Comparison of ENCODE assay signal across 8 mouse cellular contexts in the genomic region with DNA sequence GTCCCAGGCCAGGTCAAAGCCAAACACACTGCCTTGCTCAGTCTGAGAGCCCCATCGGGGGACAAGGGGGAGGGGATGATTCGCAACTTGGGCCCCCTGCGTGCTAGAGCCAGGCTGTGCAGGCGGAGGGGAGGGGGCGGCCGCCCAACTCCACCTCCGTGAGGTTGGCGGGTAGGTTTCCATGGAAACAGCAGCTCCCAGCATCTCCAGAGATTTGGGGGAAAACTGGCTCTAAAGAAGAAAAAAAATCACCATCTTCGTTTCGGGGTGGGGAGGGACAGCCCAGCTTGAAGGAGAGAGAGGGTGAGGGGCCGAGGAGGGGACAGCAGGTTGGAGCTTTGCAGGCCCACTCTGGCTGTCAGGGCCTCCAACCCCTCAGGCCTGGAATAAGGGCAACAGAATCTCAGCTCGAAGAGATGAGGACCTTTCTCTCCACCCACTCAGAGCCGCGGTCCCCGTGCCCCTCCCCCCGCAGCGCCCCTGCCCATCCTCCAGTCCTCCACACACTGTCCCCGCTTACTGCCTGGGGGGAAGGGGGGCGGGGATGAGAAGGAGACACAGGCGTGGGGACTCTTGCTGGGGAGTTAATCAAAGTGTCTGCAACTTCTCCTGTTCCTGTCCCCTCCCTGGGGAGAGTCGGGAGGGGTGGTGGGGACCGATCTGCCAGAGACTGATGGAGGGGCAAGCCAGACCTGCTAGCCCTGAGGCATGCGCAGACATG.
DNase-seq lines count a peak whose midpoint lies in the region; ATAC-seq lines count a peak whose summit lies in the region.
"Had no signal": no experiment of that assay in that cellular context is flagged by ENCODE, and none has a peak within 500 bp of the region (broad histone marks: within the 10 kb centered on the region; RNA-seq: fewer than 3 reads in every experiment).

No protein-coding gene starts in this region.

- peak overlapping the region; percentile 40 for H3K4me2 ChIP-seq in liver, embryonic 11.5 days
- peak overlapping the region; percentile 53 for H3K4me2 ChIP-seq in embryonic facial prominence, embryonic 15.5 days (replicated peaks)
- H3K4me2 ChIP-seq in stomach, embryonic 14.5 days (replicated peaks; ENCODE audit: low read depth, low read length): peak overlapping the region; percentile 32
- H3K4me2 ChIP-seq: liver, embryonic 15.5 days had no signal

- no peak for ATAC-seq in liver, embryonic 11.5 days (replicated peaks; ENCODE audit: low FRiP score)
- ATAC-seq in embryonic facial prominence, embryonic 15.5 days (ENCODE audit: insufficient number of reproducible peaks, low FRiP score, low TSS enrichment, low read depth): no peak
- ATAC-seq in stomach, embryonic 14.5 days (ENCODE audit: insufficient number of reproducible peaks, insufficient read depth, low FRiP score, low read depth): no peak; the same call in 1 of the 2 replicates

- H3K27me3 ChIP-seq in liver, embryonic 11.5 days (replicated peaks; ENCODE audit: control insufficient read depth, insufficient read depth, low read length): peaks cover 13% of the 10 kb centered on the region
- H3K27me3 ChIP-seq in embryonic facial prominence, embryonic 15.5 days: no peaks in the 10 kb centered on the region
- H3K27me3 ChIP-seq in limb, embryonic 10.5 days (ENCODE audit: low read depth, poor library complexity, severe bottlenecking): peaks cover 39% of the 10 kb centered on the region
- no peaks in the 10 kb centered on the region for H3K27me3 ChIP-seq in stomach, embryonic 14.5 days (ENCODE audit: control insufficient read depth, insufficient read depth, low read length)

- 24% methylated on average over 22 of the region's 23 CpGs for WGBS in liver, embryonic 11.5 days
- 5% methylated on average over 22 of the region's 23 CpGs for WGBS in embryonic facial prominence, embryonic 15.5 days
- 3% methylated on average over 23 of the region's 23 CpGs for WGBS in limb, embryonic 10.5 days
- WGBS in stomach, embryonic 14.5 days: 2% methylated on average over 23 of the region's 23 CpGs

- DNase-seq in liver, embryonic 11.5 days (ENCODE audit: low spot score): no peak
- DNase-seq in liver: no peak
- peak; percentile 68 for DNase-seq in limb, embryonic 10.5 days (ENCODE audit: low spot score)
- no peak for DNase-seq in cerebellum, adult 9-10 months
- DNase-seq in adipocyte (ENCODE audit: low spot score): no peak

- no peak overlapping the region for H3K9ac ChIP-seq in liver, embryonic 11.5 days (ENCODE audit: low read depth, low read length)
- no peak overlapping the region for H3K9ac ChIP-seq in embryonic facial prominence, embryonic 15.5 days
- no peak overlapping the region for H3K9ac ChIP-seq in stomach, embryonic 14.5 days (replicated peaks; ENCODE audit: low read depth, low read length)
- H3K9ac ChIP-seq: liver, embryonic 15.5 days had no signal

- no peak overlapping the region for H3K4me3 ChIP-seq in liver, embryonic 11.5 days (ENCODE audit: low read depth, low read length)
- peak overlapping the region; percentile 25 for H3K4me3 ChIP-seq in embryonic facial prominence, embryonic 15.5 days (replicated peaks)
- peak overlapping the region; percentile 45 for H3K4me3 ChIP-seq in limb, embryonic 10.5 days
- peak overlapping the region; percentile 4; the same call in 1 of the 2 replicates for H3K4me3 ChIP-seq in stomach, embryonic 14.5 days (ENCODE audit: low read depth, low read length)
- H3K4me3 ChIP-seq: liver, embryonic 15.5 days had no signal

- no peak overlapping the region for H3K27ac ChIP-seq in liver, embryonic 11.5 days (ENCODE audit: low read depth, low read length)
- no peak overlapping the region; the same call in 1 of the 2 replicates for H3K27ac ChIP-seq in embryonic facial prominence, embryonic 15.5 days (replicated peaks)
- H3K27ac ChIP-seq in limb, embryonic 10.5 days: peak overlapping the region; percentile 69
- no peak overlapping the region for H3K27ac ChIP-seq in stomach, embryonic 14.5 days (ENCODE audit: low read length)
- H3K27ac ChIP-seq: liver, embryonic 15.5 days had no signal

- peaks cover 12% of the 10 kb centered on the region for H3K4me1 ChIP-seq in liver, embryonic 11.5 days (replicated peaks; ENCODE audit: control insufficient read depth, insufficient read depth, low read length)
- H3K4me1 ChIP-seq in embryonic facial prominence, embryonic 15.5 days: peaks cover 16% of the 10 kb centered on the region
- H3K4me1 ChIP-seq in limb, embryonic 10.5 days: peaks cover 60% of the 10 kb centered on the region
- H3K4me1 ChIP-seq in stomach, embryonic 14.5 days (ENCODE audit: control insufficient read depth, insufficient read depth, low read length): peaks cover 9% of the 10 kb centered on the region; the same call in 1 of the 2 replicates
- H3K4me1 ChIP-seq: liver, embryonic 15.5 days had no signal

- H3K36me3 ChIP-seq in liver, embryonic 11.5 days (ENCODE audit: control insufficient read depth, insufficient read depth, low read length): no peaks in the 10 kb centered on the region
- no peaks in the 10 kb centered on the region for H3K36me3 ChIP-seq in embryonic facial prominence, embryonic 15.5 days
- no peaks in the 10 kb centered on the region for H3K36me3 ChIP-seq in limb, embryonic 10.5 days
- no peaks in the 10 kb centered on the region for H3K36me3 ChIP-seq in stomach, embryonic 14.5 days (ENCODE audit: control insufficient read depth, insufficient read depth, low read length)
- H3K36me3 ChIP-seq: liver, embryonic 15.5 days had no signal

- no peaks in the 10 kb centered on the region for H3K9me3 ChIP-seq in liver, embryonic 11.5 days (ENCODE audit: control insufficient read depth, low read length)
- no peaks in the 10 kb centered on the region for H3K9me3 ChIP-seq in embryonic facial prominence, embryonic 15.5 days (replicated peaks)
- H3K9me3 ChIP-seq in limb, embryonic 10.5 days (replicated peaks): no peaks in the 10 kb centered on the region
- no peaks in the 10 kb centered on the region for H3K9me3 ChIP-seq in stomach, embryonic 14.5 days (ENCODE audit: control insufficient read depth, low read depth, low read length)
- H3K9me3 ChIP-seq: liver, embryonic 15.5 days had no signal
